Mouse (Mus musculus) adrenal gland, postnatal 36 days (tissue): Measurements from ENCODE around the gene Smc3. TPM values are rescaled to one million over a fixed set of nuclear protein-coding genes. Genes with fewer than 3 reads are reported as not detected.
"Not testable (repeated sequence)": the region's sequence is repeated elsewhere in the genome, so short reads cannot be mapped to it uniquely, and the experiment has no call there.

Experiments used
- DNase-seq, 2 experiments: peaks; one replicate each; pipeline ENCODE4 v3.0.0; 2021; ENCODE audit warnings: mixed read lengths in 1 of 2
- total RNA-seq, 2 experiments: library from RNA; stranded (reverse); gene quantifications; 2 replicates each; pipeline ENCODE4 v1.2.3; 2021

The Smc3 gene
- total RNA-seq, 2 experiments from 2014 or later, result 32.5 TPM

DNA sequence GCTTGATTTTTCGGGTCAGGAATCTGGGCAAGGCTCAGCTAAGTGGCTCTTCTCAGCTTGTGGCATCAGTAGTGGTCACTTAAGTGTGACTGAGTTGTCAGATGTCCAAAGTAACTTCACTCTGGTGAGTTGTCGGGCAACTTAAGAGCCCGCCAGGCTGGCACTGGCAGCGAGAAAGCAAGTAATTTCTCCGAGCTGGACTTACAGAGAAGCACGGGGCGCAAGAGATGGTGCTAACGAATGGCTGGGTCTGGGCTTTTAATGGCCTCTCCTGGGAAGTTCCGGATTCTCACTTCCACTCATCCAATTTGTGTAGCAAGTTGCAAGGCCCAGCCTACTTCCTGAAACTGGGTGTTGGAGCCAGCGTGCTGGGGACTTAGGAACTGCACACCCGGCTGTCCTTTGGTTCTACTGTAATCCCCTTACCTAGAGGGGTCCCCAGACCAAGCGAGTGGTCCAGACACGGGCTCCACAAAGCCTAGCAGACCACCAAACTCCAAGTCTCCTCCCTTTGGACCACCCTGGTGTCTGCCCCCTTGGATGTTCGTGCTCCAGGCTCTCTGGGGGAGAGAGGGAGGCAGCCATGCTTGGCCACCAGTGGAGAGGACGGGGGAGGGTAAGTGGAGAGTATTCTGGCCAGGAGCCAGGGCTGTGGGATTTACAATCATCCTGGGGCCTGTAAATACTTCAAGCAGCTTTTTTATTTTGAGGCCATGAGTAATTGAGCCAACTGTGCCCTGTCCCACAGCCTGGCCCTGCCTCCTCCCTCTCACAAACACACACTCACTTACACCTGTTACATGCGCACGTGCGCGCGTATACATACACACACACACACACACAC is 53.6 kb downstream of the Smc3 start:
- DNase-seq, result peak in 1 of 2 experiments; percentile 11

DNA sequence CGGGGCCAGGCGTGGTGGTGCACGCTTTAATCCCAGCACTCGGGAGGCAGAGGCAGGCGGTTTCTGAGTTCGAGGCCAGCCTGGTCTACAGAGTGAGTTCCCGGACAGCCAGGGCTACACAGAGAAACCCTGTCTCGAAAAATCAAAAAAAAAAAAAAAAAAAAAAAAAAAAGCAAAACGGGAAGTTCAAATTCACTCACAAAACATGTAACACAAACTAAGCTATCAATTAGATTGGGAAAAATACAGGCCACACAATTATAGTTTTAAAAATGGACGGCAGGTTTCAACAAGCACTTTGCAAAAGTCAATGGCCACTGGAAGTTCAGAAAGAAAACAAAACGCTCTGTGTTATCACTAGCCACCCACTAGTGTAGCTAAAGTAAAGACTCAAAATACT is 56.2 kb downstream of the Smc3 start:
- DNase-seq, result not testable (repeated sequence)

DNA sequence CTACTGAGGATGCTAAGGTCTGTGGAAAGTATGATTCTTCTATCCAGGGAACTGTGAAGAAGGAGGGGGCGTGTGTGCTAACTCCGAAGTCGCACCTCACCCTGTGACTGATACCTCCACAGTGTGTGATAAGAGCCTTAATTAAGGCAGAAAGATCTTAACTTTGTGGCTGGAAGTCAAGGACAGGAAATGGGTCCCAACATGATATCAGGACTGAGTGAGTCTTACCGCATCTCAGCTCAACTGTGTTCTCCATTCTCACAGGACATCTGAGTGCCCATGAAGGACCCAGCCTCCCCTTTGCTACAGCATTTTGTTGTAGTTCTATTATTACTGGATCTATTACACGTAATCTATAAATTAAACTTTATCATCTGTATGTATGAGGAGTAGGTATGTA is 57.2 kb downstream of the Smc3 start:
- no peak for DNase-seq

DNA sequence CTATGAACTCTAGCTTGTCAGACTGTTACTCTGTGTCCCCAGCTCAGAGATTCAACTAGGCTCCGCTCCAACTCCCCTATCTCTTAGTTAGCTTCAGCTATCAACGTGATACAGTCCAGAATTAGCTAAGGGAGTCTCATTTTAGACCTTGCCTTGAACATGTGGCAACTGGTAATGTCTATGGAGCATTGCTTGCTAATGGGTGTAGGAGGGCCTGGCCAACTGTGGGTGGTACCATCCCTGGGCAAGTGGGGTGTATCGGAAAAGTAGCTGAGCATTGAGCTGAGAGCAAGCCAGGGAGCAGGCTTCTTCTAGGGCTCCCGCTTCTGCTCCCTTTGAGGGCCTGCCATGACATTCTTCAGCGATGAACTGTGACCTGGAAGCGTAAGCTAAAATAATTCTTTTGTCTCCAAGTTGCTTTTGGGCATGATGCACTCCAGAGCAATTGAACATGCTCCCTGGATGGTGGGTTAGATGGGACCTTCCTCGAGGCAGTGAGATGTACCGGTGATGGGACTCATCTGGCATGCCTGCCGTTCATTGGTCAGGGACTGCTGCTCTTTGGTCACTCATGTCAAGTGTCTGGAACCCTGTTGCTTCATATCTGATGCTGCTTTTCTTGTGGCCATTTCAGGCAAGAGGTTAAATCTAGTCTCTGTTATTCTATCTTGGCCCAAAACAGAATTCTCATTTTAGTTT is 60.7 kb downstream of the Smc3 start:
- no peak for DNase-seq

DNA sequence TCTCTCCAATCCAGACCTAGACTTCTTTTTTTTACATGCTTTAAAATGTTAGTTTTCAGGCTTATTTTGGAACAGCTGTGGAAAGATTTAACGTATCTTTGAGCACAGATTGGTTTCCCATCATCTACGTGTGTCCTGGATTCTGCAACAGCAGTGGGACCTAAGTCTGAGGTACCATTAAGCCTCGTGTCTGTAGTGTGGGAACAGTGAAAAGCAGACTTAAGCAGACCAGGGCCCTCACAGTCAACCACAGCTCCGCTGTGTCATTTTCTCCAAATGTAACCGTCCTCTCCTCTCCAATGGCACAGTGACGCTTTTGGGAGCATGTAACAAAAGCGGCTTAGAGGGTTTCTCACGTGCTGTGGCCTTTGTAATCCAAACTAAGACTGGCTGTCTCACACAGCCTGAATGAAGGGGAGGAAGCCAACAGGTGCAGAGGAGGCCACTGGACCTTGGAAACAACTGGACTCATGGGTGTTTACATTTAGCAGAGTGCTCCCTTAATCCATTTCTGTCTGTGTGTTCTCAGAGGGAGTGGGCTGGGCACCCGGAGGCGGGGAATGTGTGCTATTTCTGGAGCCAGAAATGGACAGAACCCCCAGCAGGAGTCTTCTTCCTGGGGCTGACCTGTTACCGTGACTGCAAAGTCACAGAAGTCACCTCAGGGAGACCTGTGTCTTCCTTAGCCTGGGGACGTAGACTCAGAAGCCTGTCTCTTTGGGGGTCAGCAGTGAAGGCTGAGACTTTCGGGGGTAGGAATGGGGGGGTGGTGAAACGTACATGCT is 61.9 kb downstream of the Smc3 start:
- DNase-seq, result no peak

DNA sequence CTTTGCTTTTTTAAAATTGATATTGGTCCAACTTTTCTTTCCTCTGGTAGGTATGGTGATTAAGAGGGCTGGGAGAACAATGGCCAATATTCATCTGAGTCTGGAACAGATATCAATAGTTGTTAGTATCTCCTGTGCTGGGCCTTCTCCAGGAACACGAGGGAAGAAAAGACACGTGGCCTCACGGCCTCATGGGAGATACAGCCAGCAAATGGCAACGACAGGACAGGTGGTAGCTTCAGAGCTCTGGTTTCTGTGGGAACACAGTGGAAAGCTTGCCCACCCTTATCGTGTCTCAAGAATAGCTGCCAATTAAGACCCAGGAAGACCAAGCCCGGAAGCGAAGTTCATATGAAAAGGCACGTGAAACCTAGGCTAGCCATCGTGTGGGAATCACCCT is 64.6 kb downstream of the Smc3 start:
- DNase-seq, result no peak

DNA sequence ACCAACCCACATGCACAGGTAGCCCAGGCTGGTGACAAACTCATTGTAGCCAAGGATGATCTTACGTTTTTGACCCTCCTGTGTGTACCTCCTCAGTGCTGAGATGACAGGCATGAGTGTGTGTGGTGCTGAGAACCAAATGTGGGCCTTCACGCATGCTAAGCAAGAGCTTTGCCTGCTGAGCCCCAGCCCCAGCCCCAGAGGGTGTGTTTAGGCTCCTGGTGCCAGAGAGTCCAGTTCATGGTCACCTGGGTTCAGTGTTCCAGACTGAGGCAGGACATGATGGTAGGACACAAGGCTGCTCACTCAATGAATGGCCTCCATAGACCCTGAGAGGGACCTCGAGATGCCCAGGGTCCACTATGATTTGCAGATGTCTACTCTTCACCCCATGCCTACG is 65.2 kb downstream of the Smc3 start:
- DNase-seq, result no peak

DNA sequence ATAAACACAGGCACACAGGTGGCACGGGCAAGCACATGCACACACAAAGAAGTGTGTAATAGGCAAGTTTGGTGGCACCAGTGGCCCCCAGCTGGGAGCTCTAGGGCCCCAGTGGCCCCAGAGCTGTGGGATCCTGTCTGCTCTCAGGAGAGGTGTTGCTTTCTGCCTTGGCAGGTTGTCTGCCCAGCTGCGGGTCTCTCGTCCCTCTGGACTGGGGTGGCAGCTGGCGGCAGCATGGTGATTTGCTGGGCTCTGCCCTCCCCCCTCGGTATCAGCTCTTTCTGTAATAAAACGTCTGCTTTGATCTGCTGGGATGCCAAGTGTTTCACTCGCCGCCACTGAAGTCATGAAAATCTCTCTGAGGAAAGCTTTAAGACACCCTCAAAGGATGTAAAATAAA is 66.5 kb downstream of the Smc3 start:
- DNase-seq, result no peak

DNA sequence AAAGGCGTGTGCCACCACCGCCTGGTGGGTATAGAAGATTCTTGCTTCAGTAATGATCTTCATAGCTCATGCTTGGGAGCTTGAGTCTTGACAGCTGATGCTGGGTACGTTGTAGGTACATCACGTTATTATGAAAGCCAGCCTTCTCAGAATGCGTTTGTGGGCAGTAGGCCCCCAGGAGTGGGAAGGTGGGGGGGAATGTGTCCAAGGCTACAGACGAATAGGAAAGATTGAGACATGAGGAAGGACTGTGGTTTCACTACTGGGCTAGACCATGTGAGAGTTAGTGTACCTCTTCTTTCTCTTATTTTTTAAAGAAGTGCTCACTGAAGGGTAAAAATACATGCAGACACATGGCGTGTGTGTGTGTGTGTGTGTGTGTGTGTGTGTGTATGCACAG is 68.6 kb downstream of the Smc3 start:
- DNase-seq, result no peak

DNA sequence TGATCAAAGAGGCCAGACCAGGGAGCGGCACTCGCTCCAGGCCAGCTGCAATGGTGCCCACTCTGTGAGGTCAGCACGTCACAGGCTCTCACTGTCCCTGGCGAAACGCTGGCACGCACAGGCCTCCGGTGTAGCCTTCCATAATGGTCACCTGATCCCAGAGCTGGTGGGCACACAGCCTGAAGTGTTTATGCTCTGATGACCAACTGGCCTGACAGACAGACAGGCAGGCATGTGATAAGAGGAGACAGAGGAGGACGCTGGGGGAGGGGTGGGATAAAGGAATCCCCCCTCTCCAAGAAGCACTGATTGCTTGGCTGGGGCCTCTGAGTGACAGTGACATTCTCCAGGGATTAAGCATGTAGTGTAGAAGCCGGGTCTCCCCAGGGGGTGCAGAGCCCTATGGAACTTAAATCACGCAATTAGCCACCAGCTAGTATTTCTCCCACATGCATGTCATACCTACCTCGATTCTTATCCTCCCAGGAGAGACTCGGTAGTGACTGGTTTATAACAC is 70.5 kb downstream of the Smc3 start:
- no peak for DNase-seq

DNA sequence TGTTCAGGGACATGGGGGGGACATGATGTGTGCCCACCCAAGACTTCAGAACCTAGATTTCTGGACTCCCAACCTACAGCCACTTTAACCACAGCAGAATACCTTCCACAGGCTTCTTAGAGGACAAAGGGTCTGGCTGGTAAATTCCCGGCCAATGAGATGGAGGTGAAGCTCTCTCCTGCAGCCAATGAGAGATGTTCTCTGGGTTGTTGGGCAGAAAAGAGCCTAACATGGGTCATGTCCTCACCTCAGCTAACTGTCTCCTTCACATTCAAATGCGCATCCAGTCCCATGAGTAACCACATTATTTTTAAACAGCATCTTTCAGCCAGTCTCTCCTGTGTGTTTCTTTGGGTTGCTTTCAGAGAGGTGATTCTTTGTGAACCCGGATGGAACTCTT is 71.2 kb downstream of the Smc3 start:
- DNase-seq, result no peak

DNA sequence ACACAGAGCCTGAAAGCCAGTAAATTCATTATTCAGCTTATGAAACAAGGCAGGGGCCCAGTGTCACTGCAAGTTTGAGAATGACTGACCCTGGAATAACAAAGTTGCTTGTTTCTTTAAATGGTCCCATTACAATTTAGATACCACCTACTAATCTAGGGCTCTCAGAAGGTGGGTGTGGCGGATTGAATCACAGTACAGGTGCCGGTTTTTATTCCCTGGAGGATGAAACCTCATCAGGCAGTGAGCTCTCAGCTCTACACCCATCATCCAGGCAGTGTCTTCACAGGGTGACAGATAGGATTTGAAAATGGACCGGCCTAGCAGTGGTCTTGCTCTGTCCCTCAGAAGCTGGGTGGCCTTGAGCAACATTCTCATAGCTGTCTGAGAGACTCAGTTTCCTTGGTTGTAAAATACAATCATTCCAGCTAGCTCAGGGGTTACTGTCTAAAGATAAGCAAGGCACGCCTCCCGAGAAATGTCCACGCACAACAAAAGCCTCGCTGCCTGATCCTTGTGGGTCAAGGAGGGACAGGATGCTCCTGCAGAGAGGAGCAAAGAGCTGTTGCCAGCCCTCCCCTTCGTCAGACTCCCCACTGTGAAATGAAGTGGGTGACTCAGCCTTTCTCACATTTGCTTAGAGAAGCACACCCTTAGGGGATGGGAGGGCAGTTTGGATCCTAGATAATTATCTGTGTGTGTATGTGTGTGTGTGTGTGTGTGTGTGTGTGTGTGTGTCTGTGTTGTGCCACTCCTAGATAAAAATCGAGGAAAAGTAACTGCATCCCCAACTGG is 74.1 kb downstream of the Smc3 start:
- DNase-seq, result no peak

DNA sequence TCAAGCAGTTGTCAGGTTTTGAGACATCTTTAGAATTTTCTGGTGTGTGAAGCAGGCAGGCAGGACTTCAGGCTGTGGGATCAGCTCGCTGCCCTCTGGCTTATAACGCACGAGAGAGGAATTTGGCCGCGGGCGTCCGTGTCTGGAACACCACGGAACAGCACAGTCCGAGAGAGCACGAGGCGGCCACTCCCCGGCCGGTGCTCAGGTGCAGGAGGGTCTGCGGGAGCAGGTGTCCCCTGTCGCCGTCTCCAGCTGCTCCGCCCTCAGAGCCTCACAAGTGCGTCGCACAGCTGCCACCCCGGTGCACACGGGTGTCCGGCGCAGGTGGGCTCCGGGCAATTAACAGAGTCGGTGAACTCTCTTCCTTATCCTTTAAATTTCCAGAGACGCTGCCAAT is 76.0 kb downstream of the Smc3 start:
- DNase-seq, result no peak

DNA sequence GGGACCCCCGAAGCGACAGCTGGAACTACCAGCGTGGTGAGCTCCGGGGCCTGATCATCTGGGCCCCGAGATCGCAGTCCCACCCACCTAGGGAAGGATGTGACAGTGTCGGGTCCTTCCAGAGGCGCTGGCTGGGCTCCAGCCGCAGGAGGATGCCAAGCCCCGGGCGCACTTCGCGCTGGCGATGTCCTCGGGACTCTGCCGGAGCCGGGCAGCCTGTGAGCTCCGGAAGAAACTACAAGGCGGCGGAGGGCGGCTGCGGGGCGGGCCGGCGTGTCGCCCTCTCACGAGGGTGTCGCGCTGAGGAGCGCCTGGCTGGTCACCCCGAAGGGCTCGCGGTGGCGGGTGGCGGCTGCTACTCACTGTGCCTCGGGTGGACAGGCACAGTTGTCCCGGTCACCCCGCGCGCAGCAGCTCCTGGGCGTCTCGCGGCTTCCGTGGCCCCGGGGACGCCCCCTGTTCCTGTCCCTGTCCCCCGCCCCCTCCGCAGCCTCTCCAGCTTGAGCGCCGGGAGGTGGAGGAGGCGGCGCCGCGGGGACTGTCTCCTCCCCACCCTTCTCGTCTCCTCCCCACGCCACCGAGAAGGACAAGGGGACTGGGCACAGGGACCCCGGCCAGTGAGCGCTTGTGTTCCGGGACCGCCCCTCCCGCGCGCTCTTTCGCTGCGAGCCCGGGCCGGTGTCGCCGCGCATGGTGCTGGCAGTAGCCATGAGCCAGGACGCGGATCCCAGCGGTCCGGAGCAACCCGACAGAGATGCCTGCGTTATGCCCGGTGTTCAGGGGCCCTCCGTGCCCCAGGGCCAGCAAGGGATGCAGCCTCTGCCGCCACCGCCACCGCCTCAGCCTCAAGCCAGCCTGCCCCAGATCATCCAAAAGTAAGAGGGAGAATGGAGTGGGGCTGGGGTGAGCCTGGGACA is 76.8 kb downstream of the Smc3 start, which contains the start of gene Rbm20:
TSS of gene Rbm20 (plus strand) at position 589 of the 917 bp plus-strand sequence.
- peak; percentile 69 to 77 for DNase-seq

DNA sequence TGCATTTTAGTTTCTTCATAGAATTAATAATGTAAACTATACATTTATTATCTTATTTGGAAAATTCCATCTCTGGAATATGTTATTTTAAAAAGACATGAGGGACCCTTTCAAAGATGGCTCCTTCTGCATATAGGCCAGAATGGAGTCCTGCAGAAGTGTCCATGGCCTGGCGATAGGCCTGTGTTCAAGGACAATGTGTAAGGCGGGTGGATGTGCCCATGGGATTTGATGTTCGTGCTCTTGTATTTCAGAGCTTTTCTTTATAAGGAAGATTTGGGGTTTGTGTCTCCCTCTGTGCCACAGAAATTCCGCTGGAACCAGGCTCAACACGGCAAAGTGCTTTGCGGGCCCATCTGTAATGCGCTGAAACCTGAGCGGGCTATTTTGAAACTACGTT is 79.0 kb downstream of the Smc3 start:
- no peak for DNase-seq

DNA sequence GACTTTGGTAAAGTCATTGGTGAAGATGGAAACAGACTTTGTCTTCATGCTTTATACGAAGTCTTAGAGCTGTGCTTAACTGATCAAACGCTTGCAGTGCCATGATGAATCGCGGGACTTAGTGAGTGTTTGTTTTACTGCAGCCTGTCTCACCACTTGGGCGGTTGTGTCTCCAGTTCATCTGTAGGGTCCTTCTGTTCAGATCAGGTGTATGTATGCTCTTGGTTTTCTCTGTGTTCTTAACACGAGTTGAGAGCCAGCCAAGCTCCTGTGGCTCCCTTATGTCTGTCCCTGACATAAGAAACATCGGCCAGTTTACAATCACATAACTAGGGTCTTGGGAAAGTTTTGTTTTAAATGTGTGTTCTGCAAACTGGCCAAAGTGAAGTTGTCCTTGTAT is 79.8 kb downstream of the Smc3 start:
- no peak for DNase-seq

DNA sequence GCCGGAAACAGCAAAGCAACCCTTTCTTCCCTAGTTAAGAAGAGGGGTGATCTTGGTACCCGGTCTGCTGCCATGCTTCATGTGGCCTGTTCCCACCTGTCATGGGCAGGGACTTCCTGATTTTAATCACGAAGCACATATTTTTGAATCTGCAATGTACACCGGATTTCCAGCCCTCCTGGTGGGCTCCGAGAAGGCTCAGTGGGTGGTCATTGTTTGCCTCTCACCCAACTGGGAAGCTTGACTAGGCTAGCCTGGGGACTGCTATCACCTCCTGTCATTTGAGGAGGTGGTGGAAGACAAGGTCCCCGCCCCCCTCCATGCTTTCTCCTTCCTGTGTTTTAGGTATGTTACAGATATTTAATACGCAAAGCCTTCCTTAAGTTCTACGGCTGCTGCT is 82.2 kb downstream of the Smc3 start:
- no peak for DNase-seq

DNA sequence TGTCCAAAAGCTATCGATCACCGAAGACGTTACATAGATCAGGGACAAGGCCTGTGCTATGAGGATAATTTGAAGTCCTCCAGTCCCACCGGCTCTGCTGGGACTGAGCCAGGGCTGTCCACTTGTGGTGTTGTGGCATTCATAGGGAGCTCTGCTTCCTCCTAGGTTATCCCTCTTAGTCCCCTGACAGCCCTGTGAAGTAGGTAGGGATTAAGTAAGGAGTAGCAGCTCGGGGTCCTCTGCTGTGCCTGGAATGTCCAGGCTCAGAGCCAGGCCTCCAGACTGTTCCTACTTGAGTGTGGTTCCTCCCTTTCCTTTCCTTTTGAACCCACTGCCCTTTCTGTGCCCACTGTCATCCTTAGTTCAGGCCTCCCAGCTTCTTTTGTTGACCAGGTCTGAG is 87.4 kb downstream of the Smc3 start:
- no peak for DNase-seq

DNA sequence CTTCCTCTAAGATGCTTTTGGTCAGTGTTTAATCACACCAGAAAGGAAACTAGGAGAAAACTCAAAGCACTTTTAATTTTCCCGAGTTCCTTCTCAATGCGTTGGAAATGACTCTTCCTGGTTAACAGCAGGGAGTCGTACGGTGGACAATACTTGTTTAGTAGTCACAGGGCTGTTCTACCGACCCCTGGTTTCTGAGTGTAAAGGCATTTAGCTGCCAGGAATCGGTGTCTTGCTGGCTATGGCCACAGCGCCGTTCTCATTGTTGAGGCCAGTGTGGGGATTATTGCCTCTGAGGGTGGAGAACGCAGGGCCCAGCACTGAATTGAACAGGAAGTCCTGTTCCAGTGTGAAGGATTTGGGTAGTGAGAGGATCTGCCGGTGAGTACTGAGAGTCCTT is 90.6 kb downstream of the Smc3 start:
- no peak for DNase-seq

DNA sequence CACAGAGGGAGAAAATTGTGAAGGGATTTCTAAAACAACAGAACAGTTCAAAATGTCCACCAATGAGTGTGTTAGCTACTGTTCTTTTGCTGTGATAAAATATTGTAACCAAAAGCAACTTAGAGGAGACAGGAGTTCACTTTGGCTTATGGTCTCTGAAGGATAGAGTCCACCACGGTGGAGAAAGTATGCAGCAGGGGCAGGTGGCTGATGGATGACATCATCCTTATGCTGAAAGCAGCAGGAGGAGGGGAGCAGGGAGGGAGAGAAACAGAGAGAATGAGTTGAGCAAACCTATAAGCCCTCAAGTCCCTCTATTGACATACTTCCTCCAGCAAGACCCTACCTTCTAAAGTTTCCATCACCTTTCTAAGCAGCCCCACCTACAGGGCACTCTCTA is 93.8 kb downstream of the Smc3 start:
- no peak for DNase-seq
